Mouse (Mus musculus): ENCODE measurements around the gene Tsr2.

Tsr2 gene

DNA sequence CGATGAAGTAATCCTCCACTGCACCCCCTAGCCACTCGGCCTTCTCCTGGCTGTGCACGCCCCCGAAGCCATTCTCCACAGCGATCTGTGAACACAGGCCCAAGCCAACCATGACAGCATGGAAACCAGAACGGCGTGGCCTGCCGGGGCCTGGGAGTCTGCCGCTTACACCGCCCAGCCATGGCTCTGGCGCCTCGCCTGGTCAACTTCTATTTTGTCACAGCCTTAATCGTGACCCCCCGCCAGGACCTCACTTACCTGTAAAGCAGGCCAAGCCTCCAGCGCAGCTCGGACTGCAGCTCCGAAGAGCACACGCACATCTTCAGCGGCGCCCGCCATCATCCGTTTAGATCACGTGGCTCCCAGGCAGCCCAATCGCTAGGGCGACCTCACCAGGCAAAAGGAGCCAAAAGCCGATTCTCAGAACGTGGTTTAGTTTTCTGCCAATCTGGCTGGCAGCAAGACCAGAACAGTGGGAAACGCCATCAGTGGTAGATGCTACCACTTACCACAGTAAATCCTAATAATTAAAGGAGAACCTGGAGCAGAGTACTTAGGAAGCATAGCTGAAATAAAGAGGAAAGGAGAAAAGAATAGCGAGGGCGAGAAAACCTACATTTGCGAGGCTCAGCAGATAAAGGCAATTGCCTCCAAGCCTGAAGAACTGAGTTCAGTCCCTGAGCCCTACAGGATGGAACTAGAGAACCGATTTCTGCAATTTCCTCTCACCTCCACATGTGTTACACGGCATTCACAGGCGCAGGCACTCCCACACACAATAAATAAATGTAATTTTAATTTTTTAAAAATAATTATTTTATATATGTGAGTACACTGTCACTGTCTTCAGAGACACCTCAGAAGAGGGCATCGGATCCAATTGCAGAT is at the start of gene Tsr2:
Gene Tsr2 (minus strand): TSS at position 373 of the 888 bp plus-strand sequence.
- peak; percentile 79 for DNase-seq

DNA sequence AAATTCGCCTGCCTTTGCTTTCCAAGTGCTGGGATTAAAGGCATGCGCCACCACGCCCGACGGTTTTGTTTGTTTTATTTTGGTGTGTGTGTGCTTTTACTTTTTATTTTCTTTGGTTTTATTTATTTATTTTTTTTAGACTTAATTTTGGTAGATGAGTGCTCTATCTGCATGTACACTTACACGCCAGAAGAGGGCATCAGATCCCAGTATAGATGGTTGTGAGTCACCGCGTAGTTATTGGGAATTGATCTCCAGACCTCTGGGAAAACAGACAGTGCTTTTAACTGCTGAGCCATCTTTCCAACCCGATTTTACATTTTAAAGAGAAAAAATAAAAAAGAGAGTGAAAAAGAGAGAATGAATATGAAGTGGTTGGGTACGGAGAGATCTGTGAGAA is 36.4 kb upstream of the Tsr2 start:
- peak; percentile 16 for DNase-seq

GRCm38 (mm10) chrX:151130493-151130892 is 34.1 kb upstream of the Tsr2 start:
- DNase-seq, result no peak

DNA sequence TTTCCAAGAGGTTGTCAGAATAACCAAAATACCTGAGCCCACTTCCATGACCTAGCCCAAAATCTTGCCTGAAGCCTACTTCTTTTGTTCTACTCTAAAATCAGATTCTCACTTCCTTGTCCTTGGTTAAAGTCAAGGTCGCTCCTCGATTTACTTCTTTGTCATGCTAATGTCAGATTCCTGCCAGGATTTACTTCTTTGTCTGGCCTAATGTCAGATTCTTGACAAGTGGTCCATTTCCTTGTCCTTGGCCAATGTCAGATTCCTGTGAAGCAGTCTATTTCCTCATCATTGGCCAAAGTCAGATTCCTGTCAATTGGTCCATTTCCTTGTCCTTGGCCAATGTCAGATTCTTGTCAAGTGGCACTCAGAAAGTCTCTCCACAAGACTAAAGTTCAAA is 27.6 kb upstream of the Tsr2 start:
- no peak for DNase-seq

DNA sequence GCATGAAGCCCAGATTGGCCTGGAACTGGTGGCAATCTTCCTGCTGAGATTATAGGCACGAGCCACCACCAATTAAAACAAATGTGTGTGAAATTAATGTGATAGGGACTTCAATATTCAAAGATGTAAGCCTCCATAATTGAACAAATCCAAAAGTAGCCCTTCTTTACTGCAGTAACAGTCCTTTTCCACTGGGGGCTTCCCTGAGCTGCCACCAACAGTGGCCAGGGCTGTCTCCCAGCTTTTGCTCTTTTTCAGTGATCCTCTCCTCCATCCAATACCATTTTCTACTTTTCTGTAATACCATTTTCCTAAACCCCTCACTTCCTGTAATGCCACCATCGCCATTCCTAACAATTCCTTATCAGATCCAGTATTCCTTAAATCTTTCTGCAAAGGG is 21.1 kb upstream of the Tsr2 start:
- no peak for DNase-seq

DNA sequence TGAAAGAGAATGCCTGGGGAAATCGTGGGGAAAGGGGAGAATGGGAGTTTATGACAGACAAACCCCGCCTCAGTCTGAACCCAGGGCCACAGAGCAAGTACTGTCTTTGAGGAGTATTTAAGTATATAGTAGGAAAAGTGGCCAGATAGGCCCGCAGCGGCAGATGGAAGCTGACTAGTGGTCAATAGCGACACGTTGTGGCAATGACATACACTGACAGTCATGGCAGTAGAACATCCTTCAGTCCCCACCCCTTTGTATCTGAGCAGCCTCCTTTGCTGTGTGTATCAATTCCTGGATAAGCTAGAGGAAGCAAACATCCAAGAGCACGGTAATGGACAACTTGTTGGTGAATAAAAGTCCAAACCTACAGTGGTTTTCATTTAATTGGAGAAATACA is 20.5 kb upstream of the Tsr2 start:
- peak; percentile 36 for DNase-seq

DNA sequence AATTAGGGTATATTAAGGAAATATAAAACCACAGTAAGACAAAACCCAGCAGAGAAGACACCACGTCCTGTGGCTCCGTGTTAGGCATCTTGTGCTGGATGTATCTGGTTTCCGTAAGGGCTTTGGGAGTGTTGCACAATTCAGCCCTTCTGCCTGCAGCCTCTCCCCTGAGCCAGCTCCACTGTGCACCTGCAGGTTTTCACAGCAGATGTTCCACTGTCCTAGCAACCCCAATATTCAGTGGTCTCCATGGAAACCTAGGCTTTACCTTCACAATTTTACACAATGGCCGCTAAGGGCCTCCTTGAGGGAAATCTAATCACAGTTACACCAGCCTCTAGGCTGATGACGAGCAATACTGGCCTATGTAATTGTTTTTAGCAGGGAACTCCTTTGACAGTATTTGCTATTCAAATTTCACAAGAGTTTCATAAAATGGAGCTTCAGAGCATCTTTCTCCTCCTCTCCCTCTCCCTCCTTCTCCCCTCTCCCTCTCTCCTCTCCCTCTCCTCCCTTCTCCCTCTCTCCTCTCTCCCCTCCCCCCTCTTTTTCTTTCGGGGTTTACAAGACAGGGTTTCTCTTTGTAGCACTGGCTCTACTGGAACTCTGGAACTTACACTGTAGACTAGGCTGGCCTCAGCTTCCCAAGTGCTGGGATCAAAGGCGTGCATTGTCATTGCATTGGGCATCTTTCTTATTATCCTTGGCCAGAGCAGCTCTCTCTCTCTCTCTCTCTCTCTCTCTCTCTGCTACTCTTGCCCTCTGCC is 11.1 kb upstream of the Tsr2 start:
- DNase-seq, result no peak

DNA sequence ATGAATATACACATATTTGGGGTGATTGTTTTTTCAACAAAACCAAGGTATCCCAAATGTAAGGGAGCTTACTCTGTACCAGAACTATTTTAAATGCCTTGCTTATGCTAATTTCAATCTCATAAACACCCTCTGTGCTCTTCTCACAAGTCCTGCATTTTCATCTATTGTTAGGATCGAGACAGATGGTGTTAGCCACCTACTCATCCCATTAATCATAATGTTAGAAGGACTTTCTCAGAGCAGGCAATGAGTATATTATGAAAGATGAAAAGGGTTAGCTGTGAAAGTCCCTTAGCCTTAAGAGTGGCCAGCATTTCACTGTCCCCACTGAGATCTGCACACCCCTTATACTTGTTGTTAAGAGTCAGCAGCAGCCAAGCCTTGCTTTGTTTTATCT is 8.9 kb downstream of the Tsr2 start:
- DNase-seq, result no peak

- no peak for DNase-seq
Measured at GRCm38 (mm10) chrX:151085599-151085998, 10.7 kb downstream of the Tsr2 start.

GRCm38 (mm10) chrX:151076941-151077485 is 19.3 kb downstream of the Tsr2 start:
- DNase-seq, result no peak

GRCm38 (mm10) chrX:151076007-151076406 is 20.3 kb downstream of the Tsr2 start:
- no peak for DNase-seq

GRCm38 (mm10) chrX:151067876-151068275 is 28.5 kb downstream of the Tsr2 start:
- no peak for DNase-seq

- no peak for DNase-seq
Measured at GRCm38 (mm10) chrX:151066071-151066666, 30.2 kb downstream of the Tsr2 start.

DNA sequence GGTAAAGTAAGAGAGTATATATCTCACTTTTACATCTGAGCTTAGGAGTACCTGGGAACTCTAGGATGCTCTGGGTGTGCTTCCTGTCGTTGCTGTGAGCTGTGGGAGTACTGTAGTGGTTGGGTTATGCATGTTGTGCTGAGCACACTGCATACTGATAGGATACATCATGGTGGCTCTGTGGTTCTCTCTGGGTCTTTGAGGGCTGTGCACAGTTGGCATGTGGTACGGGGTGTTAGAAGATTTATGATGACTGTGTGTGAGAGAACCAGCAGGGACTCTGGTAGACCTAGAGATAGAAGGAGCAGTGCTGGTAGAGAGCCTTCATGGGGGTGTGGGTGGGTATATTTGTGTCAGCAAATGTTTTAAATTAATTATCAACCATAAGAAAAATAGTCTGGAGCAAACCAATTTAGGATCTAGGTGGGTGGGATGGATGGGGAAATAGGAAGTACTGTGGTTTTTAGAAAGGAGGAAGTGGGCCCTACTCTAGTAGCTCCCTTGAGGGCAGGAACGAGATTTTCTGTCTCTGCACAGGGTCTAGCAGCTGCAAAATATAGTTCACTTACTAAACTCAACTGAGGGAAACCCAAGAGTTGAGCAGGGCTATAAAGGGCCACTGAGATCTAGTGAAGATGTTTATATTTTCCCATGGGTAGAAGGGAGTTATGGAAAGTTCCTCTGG is 34.6 kb downstream of the Tsr2 start:
- DNase-seq, result no peak

GRCm38 (mm10) chrX:151059346-151059745 is 37.0 kb downstream of the Tsr2 start:
- peak; percentile 22 for DNase-seq

- DNase-seq, result peak; percentile 58
Measured at GRCm38 (mm10) chrX:151055559-151055958, 40.8 kb downstream of the Tsr2 start.

- DNase-seq, result no peak
Measured at GRCm38 (mm10) chrX:151054489-151054888, 41.9 kb downstream of the Tsr2 start.

DNA sequence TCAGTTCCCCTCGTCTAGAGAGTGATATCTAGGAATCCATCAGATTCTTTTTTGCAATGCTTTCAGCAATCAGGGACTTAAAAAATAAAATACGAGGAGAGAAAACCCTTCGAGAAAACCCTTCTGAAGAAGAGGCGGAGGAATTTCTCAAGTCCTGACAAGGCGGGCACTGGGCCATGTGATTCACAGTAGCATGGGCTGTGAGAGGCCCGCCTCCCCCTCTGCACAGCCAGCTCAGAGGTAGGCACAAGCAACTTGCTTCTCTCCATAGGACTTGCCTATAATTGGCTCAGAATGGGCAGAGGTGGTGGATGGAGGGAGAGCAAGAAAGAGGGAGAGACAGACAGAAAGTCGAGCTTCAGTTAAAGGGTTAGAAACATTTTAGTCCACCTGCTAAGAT is 46.0 kb downstream of the Tsr2 start:
- peak; percentile 5 for DNase-seq

DNA sequence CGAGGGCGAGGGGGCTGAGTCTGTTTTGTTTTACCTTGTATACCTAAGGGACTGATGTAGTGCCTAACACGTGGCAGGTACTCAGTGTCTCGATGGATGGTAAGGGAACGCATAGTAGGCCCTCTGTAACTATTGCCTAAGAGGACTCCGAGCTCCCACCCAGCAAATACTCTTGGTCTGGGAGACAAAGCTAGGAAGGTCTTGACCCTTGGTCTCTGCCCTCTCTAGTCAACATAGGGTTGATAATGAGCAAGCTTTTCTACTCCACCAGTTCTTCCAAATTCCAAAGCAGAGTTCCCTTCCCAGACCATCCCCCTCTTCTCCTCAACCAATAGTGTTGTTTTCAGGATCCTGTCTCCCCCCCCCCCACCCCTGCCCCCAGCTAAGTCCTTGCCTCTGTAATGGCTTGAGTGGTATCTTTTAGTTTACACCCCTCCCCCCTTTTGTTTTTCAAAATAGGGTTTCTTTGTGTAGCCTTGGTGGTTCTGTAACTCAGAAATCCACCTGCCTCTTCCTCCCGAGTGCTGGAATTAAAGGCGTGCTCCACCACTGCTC is 46.6 kb downstream of the Tsr2 start:
- DNase-seq, result no peak

GRCm38 (mm10) chrX:151047431-151048058 is 48.8 kb downstream of the Tsr2 start:
- DNase-seq, result peak; percentile 53

GRCm38 (mm10) chrX:151046777-151047430 is 49.4 kb downstream of the Tsr2 start:
- DNase-seq, result peak; percentile 93
